Mouse (Mus musculus) CH12.LX (cell line): ENCODE data around the gene Dlg5. TPM values are rescaled to one million over a fixed set of nuclear protein-coding genes. Genes with fewer than 3 reads are reported as not detected.

Experiments
- DNase-seq: peaks from one replicate; pipeline ENCODE4 v3.0.0-alpha.2; 2013; ENCODE audit errors: extremely low read depth
- H3K27ac ChIP-seq: 2 replicates; pipeline ENCODE4 v1.5.1; 2012; ENCODE audit warnings: low read depth, mild to moderate bottlenecking, control low read depth, moderate library complexity; ENCODE audit not compliant: insufficient read depth
- H3K27me3 ChIP-seq: replicated peaks from 2 replicates; pipeline ENCODE3; 2012; ENCODE audit warnings: inconsistent platforms
- H3K36me3 ChIP-seq, 2 experiments: replicated peaks in 1 of 2; 2 replicates each; pipeline versions ENCODE3 to v1.6.1; 2012; ENCODE audit warnings: inconsistent platforms in 1 of 2, low read length in 1 of 2, mild to moderate bottlenecking in 1 of 2, mixed read lengths in 1 of 2, moderate library complexity in 1 of 2; ENCODE audit not compliant: control insufficient read depth in 1 of 2, insufficient read depth in 1 of 2
- H3K4me1 ChIP-seq, 2 experiments: 2 replicates each; pipeline ENCODE4 v1.6.1; 2012; ENCODE audit warnings: inconsistent platforms in 1 of 2, moderate library complexity in 1 of 2; ENCODE audit not compliant: insufficient read depth in 2 of 2, control insufficient read depth in 1 of 2
- H3K4me2 ChIP-seq: 2 replicates; pipeline ENCODE4 v1.6.1; 2012; ENCODE audit warnings: low read depth, mild to moderate bottlenecking, control low read depth; ENCODE audit not compliant: poor library complexity, insufficient read depth, severe bottlenecking
- H3K4me3 ChIP-seq, 3 experiments: fragments of 150-350 bp in 1 of 3; sonication (generic) in 1 of 3; replicated peaks in 1 of 3; 2 replicates each; pipeline versions ENCODE3 to v1.5.1; 2011 to 2012; ENCODE audit warnings: low read depth in 2 of 3, low read length in 2 of 3, mild to moderate bottlenecking in 2 of 3, moderate library complexity in 2 of 3, control low read depth in 1 of 3, improper control_type of control experiment in 1 of 3, inconsistent platforms in 1 of 3, mixed read lengths in 1 of 3; ENCODE audit not compliant: poor library complexity in 1 of 3
- H3K79me2 ChIP-seq: replicated peaks from 2 replicates; pipeline ENCODE4 v1.6.1; 2012; ENCODE audit warnings: mild to moderate bottlenecking, moderate library complexity; ENCODE audit not compliant: control insufficient read depth, poor library complexity, insufficient read depth, severe bottlenecking; ENCODE audit errors: extremely low read depth
- H3K9ac ChIP-seq: 2 replicates; pipeline ENCODE4 v1.6.1; 2012; ENCODE audit warnings: low read depth, mild to moderate bottlenecking, control low read depth, moderate library complexity; ENCODE audit not compliant: insufficient read depth
- H3K9me3 ChIP-seq: replicated peaks from 2 replicates; pipeline ENCODE3; 2012; ENCODE audit warnings: low read length, inconsistent platforms, mixed read lengths
- BHLHE40 ChIP-seq: IDR thresholded peaks from 2 replicates; pipeline ENCODE4 v1.6.1; 2011; ENCODE audit warnings: mild to moderate bottlenecking, low read depth, low read length, improper control_type of control experiment
- CHD2 ChIP-seq: IDR thresholded peaks from 2 replicates; pipeline ENCODE4 v1.6.1; 2011; ENCODE audit warnings: low read length, improper control_type of control experiment
- CTCF ChIP-seq, 2 experiments: IDR thresholded peaks in 1 of 2; conservative IDR thresholded peaks in 1 of 2; 2 replicates each; pipeline ENCODE4 v1.5.1; 2011 to 2012; ENCODE audit warnings: low read depth in 2 of 2, low read length in 2 of 2, improper control_type of control experiment in 1 of 2, inconsistent platforms in 1 of 2, mild to moderate bottlenecking in 1 of 2, moderate library complexity in 1 of 2
- ETS1 ChIP-seq: conservative IDR thresholded peaks from 2 replicates; pipeline ENCODE4 v1.6.1; 2012; ENCODE audit warnings: low read depth, mild to moderate bottlenecking, inconsistent platforms, low read length, improper control_type of control experiment, moderate library complexity
- GABPA ChIP-seq: IDR thresholded peaks from 2 replicates; pipeline ENCODE4 v1.6.1; 2012; ENCODE audit warnings: low read depth, low read length, improper control_type of control experiment, inconsistent platforms; ENCODE audit not compliant: insufficient replicate concordance
- JUN ChIP-seq: IDR thresholded peaks from 2 replicates; pipeline ENCODE4 v1.6.1; 2011; ENCODE audit warnings: low read depth, mild to moderate bottlenecking, low read length, improper control_type of control experiment, moderate library complexity; ENCODE audit not compliant: insufficient read depth
- MAX ChIP-seq: IDR thresholded peaks from 2 replicates; pipeline ENCODE4 v1.6.1; 2011; ENCODE audit warnings: low read length, improper control_type of control experiment
- MXI1 ChIP-seq: IDR thresholded peaks from 2 replicates; pipeline ENCODE4 v1.6.1; 2011; ENCODE audit warnings: mild to moderate bottlenecking, low read depth, low read length, improper control_type of control experiment
- MYC ChIP-seq: IDR thresholded peaks from 2 replicates; pipeline ENCODE4 v1.6.1; 2011; ENCODE audit warnings: low read depth, mild to moderate bottlenecking, improper control_type of control experiment, low read length
- PAX5 ChIP-seq: IDR thresholded peaks from 2 replicates; pipeline ENCODE4 v1.6.1; 2012; ENCODE audit warnings: low read length, inconsistent platforms, mixed read lengths
- POLR2A ChIP-seq: IDR thresholded peaks from 2 replicates; pipeline ENCODE4 v1.6.1; 2011; ENCODE audit warnings: low read depth, mild to moderate bottlenecking, improper control_type of control experiment, low read length
- RCOR1 ChIP-seq: conservative IDR thresholded peaks from 2 replicates; pipeline ENCODE4 v1.6.1; 2012; ENCODE audit warnings: low read depth, mild to moderate bottlenecking, inconsistent platforms, low read length, improper control_type of control experiment
- TBP ChIP-seq: conservative IDR thresholded peaks from 2 replicates; pipeline ENCODE4 v1.6.1; 2011; ENCODE audit warnings: low read depth, low read length, improper control_type of control experiment
- UBTF ChIP-seq: IDR thresholded peaks from 2 replicates; pipeline ENCODE4 v1.6.1; 2012; ENCODE audit warnings: low read depth, mild to moderate bottlenecking, inconsistent platforms, low read length, improper control_type of control experiment, moderate library complexity
- USF1 ChIP-seq: IDR thresholded peaks from 2 replicates; pipeline ENCODE4 v1.6.1; 2014; ENCODE audit warnings: low read depth, mild to moderate bottlenecking, inconsistent platforms, low read length, improper control_type of control experiment
- USF2 ChIP-seq: conservative IDR thresholded peaks from 2 replicates; pipeline ENCODE4 v1.6.1; 2011; ENCODE audit warnings: low read depth, low read length, improper control_type of control experiment
- ZMIZ1 ChIP-seq: IDR thresholded peaks from 2 replicates; pipeline ENCODE4 v1.6.1; 2012; ENCODE audit warnings: low read depth, mild to moderate bottlenecking, inconsistent platforms, low read length, improper control_type of control experiment
- ZNF384 ChIP-seq: IDR thresholded peaks from 2 replicates; pipeline ENCODE4 v1.6.1; 2012; ENCODE audit warnings: low read depth, low read length, improper control_type of control experiment, inconsistent platforms
- dilution Hi-C: fragments of 300-500 bp; cut with MboI; formaldehyde crosslinking; loops from 2 replicates; pipeline ENCODE4 v1.14.3; 2020; ENCODE audit warnings: low sequenced_read_pairs; ENCODE audit not compliant: extremely low pct_unique_long_range_greater_than_20kb, extremely low pct_ligation_motif_present
- in situ Hi-C: fragments of 300-500 bp; cut with MboI; formaldehyde crosslinking; loops from 3 replicates; pipeline ENCODE4 v1.14.3; 2019; ENCODE audit warnings: low sequenced_read_pairs, low pct_ligation_motif_present, low pct_unique_long_range_greater_than_20kb, mixed read lengths
- polyA plus RNA-seq: library from polyadenylated mRNA; unstranded; fragments of >175 nt; gene quantifications from 2 replicates; pipeline ENCODE4 v1.2.1, GENCODE M21; 2012; ENCODE audit warnings: low read depth; ENCODE audit not compliant: insufficient read length
- total RNA-seq, 2 experiments: library from RNA; depleted of rRNA; stranded (reverse); fragments of 300-350 nt in 1 of 2; fragments of >200 nt in 1 of 2; gene quantifications; 2 replicates each; pipeline ENCODE4 v1.2.3; 2012 to 2014

Gene Dlg5
- total and polyA plus RNA-seq, 3 experiments = 0.07 to 0.76 TPM; not detected in 1

DNA sequence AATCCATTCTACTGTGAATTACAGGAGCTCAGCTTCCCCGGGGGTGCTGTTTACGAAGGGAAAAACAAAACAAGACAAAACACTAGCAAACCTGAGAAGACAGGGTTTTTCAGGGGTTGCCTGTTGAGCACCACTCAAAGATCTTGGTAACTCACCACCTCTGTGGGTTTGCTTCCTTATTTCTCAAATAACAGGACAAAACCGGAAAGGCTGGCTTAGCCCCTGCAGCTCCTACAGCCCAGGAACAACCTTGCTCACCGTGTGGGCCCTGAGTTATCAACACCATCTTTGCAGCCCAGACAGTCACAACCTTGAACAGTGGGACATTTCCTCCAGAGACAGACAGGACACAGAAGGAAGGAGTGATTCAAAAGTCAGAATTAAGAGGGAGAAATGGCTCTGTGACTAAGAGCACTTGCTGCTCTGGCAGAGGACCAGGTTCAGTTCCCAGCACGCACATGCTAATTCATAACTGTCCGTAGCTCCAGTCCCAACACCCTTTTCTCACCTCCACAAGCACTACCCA, 66.2 kb downstream of the Dlg5 start:
- Histone ChIP-seq H3K4me2 (no peak overlapping the region), H3K9me3 (peaks cover 57% of the 10 kb centered on the region), H3K27ac (no peak overlapping the region), H3K27me3 (peaks cover 2% of the 10 kb centered on the region), H3K4me1 (no peaks in the 10 kb centered on the region), H3K36me3 (no peaks in the 10 kb centered on the region), H3K9ac (no peak overlapping the region), H3K4me3 (no peak overlapping the region), H3K79me2 (no peaks in the 10 kb centered on the region)
- dilution Hi-C loops (no loop called here), in situ Hi-C loops (no loop called here)
- TF ChIP-seq MAX (no peak), ETS1 (no peak)
- DNase-seq = no peak

DNA sequence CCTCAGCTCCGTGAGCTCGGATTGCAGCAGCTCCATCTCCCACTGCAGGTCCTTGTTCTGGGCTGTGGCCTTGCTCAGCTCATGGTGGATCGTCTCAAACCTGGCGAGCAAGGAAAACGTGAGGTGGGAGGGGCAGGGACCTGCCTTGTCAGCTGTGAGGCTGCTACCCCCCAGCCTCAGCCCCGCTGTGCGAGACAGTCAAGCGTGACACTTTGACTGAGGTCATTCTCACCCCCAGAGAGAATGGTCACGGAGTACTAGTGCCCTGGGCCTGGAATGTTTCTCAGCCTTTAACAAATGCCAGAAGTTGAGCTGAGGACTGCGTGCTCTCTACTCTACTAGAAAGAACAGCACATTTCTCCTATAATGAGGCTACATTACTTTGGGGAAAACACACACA, 69.1 kb downstream of the Dlg5 start:
- H3K27me3 ChIP-seq = peaks cover 3% of the 10 kb centered on the region
- H3K4me2 ChIP-seq = no peak overlapping the region
- no peak for DNase-seq
- H3K27ac ChIP-seq = no peak overlapping the region
- H3K79me2 ChIP-seq = no peaks in the 10 kb centered on the region
- no peak overlapping the region for H3K4me3 ChIP-seq
- no peaks in the 10 kb centered on the region for H3K36me3 ChIP-seq
- no peak overlapping the region for H3K9ac ChIP-seq
- dilution Hi-C loops = no loop called here
- H3K4me1 ChIP-seq = no peaks in the 10 kb centered on the region
- in situ Hi-C loops = no loop called here
- TF ChIP-seq RCOR1 (no peak), PAX5 (no peak), USF2 (no peak), BHLHE40 (no peak), CTCF (conservative IDR thresholded peaks at IDR 0.05 in 1 of 2, IDR thresholded peaks at IDR 0.05 in 1 of 2; ENCODE audit: low read depth in 2 of 2, low read length in 2 of 2) (no peak), TBP (no peak), ZNF384 (no peak), MYC (no peak), ZMIZ1 (no peak), GABPA (no peak), POLR2A (no peak), ETS1 (no peak), CHD2 (no peak), JUN (no peak), MXI1 (no peak), UBTF (no peak), USF1 (no peak)
- H3K9me3 ChIP-seq = peaks cover 66% of the 10 kb centered on the region
